Mouse (Mus musculus): ENCODE measurements at regions not wholly inside any gene's neighbourhood (a gene's known extent, or its start where the extent isn't known, plus 50 kb on each side); places are given as distances from the start of the nearest gene placed in this dataset.

DNA sequence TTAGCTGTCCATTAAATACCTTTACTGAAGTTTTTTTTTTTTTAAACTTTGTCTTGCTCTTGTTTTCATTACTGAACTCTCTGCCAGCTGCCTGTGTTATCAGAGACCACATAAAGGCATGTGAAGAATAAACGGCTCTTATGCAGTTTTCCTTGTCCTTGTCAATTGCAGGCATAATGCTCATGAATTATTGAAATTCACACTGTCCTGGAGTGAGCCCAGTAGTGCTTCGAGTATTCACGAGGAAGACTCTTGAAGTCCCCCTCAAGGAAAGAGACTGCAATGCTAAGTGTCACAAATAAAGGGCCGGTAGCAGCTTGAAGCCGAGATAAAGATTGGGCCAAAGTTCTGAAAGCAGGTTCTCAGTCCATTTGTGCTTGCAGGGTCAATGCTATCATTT lies 144.7 kb upstream of the Igfbp7 start:
- H3K9me3 ChIP-seq (ENCODE audit: low read length): no peaks in the 10 kb centered on the region
- no peak overlapping the region for H3K27ac ChIP-seq
- WGBS: 48% methylated on average over 5 of the region's 5 CpGs
- no peak for TF ChIP-seq CTCF (IDR thresholded peaks at IDR 0.05; ENCODE audit: low read depth)
- H3K36me3 ChIP-seq (ENCODE audit: insufficient read depth, low read length): no peaks in the 10 kb centered on the region
- no peak for ATAC-seq
- H3K9ac ChIP-seq (replicated peaks; ENCODE audit: low read length): no peak overlapping the region
- DNase-seq (ENCODE audit: low spot score): no peak
- H3K4me2 ChIP-seq (ENCODE audit: low read depth, low read length): no peak overlapping the region
- no peak overlapping the region for H3K4me3 ChIP-seq (ENCODE audit: low read length)
- no peaks in the 10 kb centered on the region for H3K27me3 ChIP-seq (ENCODE audit: insufficient read depth, low read length)
- H3K4me1 ChIP-seq (ENCODE audit: insufficient read depth, low read length): no peaks in the 10 kb centered on the region

DNA sequence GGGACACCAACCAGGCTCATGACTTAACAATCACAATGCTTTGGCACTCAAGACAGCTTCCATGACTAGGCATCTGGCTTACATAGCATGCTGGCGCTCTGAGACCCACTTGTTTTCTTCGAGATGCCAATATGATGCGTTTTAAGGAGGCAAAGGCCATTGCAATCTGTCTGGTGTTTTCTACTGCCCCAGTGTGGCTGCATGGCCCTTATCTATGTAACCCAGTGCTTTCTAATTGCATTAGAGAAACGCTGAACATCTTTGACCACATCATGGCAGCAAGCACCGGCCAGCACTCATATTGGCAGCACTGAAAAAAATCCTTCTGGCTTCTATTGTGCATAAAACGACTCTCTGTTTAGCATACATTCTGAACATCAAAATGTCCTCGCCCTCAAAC lies 144.2 kb upstream of the Igfbp7 start:
- ATAC-seq: no peak
- TF ChIP-seq CTCF (IDR thresholded peaks at IDR 0.05; ENCODE audit: low read depth): no peak
- H3K4me1 ChIP-seq (ENCODE audit: insufficient read depth, low read length): no peaks in the 10 kb centered on the region

DNA sequence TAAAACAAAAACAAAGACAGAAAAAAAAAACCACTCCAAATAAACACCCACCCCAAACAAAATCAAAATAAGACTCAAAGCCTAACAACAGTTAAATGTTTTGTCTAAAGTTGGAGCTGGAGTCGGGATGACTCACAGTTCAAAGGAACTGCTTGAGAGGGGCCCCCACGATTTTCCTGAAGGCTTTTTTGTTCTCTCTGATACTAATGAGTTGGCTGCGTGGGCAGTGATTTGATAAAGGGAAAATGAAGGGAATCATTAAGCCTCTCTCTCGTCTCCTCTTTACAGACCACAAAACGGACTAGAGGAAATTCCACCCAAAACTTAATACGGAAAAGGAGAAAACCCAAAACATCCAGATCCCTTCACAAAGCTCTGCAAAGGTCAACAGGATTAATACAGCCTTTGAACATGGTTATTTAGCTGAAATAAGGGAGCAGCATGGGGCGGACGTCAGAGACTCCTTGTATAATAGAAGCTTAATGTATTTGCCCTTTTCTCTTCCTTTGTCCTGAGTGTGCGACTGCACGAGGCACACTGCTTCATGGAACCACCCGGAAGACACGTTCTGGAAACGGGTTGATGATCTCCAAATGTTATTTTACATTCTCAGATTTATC lies 138.3 kb upstream of the Igfbp7 start:
- 19% methylated on average over 13 of the region's 13 CpGs for WGBS
- peaks cover 6% of the 10 kb centered on the region; the same call in 1 of the 2 replicates for H3K4me1 ChIP-seq (ENCODE audit: insufficient read depth, low read length)
- DNase-seq (ENCODE audit: low spot score): peak; percentile 5
- H3K27ac ChIP-seq: no peak overlapping the region; the same call in 1 of the 2 replicates
- H3K4me2 ChIP-seq (ENCODE audit: low read depth, low read length): no peak overlapping the region
- TF ChIP-seq CTCF (IDR thresholded peaks at IDR 0.05; ENCODE audit: low read depth): no peak
- H3K9me3 ChIP-seq (ENCODE audit: low read length): no peaks in the 10 kb centered on the region
- H3K36me3 ChIP-seq (ENCODE audit: insufficient read depth, low read length): no peaks in the 10 kb centered on the region
- no peak overlapping the region for H3K4me3 ChIP-seq (ENCODE audit: low read length)
- no peak for ATAC-seq
- no peak overlapping the region for H3K9ac ChIP-seq (replicated peaks; ENCODE audit: low read length)
- H3K27me3 ChIP-seq (ENCODE audit: insufficient read depth, low read length): no peaks in the 10 kb centered on the region

More for the DNA sequence above, 144.2 kb upstream of the Igfbp7 start:
- Histone ChIP-seq H3K9me3 (ENCODE audit: low read length) (no peaks in the 10 kb centered on the region), H3K36me3 (ENCODE audit: insufficient read depth, low read length) (no peaks in the 10 kb centered on the region), H3K27ac (no peak overlapping the region), H3K9ac (replicated peaks; ENCODE audit: low read length) (no peak overlapping the region), H3K27me3 (ENCODE audit: insufficient read depth, low read length) (no peaks in the 10 kb centered on the region), H3K4me3 (ENCODE audit: low read length) (no peak overlapping the region), H3K4me2 (ENCODE audit: low read depth, low read length) (no peak overlapping the region)
- DNase-seq (ENCODE audit: low spot score): no peak
- WGBS: 70% methylated on average over 7 of the region's 7 CpGs

DNA sequence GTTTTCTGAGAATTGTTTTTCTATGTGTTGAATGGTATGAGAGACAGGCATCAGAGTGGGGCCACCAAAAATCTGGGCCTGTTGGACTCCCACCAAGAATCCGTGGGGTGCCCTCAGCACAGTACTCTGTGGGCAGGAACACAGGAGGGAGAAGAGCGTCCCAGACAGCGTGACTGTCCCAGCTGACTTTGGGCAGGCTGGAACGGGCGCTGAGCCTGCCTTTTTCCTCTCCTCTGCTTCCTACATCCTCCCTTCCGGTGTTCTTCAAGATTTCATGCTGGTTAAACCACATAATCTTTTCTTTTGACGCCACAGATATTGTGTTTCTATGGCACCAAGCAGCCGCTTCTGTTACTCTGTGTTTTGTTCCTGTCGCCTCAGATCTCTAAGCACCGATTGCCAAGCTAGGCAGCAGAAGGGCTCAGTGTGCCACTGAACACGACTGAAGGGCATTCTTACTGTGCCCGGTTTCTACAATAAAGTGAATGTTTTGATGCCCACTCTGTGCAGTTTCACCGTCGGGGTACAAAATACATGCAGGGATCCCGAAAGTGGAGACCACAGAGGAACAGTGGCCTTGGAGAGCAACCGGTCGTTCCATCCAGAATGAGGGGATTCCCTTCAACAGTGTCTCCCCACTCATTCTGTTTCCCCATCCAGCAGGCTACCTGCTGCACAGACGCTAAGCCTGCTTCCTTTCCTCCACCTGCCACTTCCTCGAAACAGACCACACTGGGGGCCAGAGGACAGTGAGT lies 124.6 kb upstream of the Igfbp7 start:
- ATAC-seq (peak; percentile 68; the same call in 1 of the 2 replicates), DNase-seq (ENCODE audit: low spot score) (peak; percentile 36)
- Histone ChIP-seq H3K4me3 (ENCODE audit: low read length) (no peak overlapping the region; the same call in 1 of the 2 replicates), H3K27me3 (ENCODE audit: insufficient read depth, low read length) (no peaks in the 10 kb centered on the region), H3K4me2 (ENCODE audit: low read depth, low read length) (peak overlapping the region; percentile 40), H3K36me3 (ENCODE audit: insufficient read depth, low read length) (no peaks in the 10 kb centered on the region), H3K9me3 (ENCODE audit: low read length) (no peaks in the 10 kb centered on the region), H3K9ac (replicated peaks; ENCODE audit: low read length) (no peak overlapping the region), H3K27ac (peak overlapping the region; percentile 45; the same call in 1 of the 2 replicates), H3K4me1 (ENCODE audit: insufficient read depth, low read length) (no peaks in the 10 kb centered on the region)
- no peak for TF ChIP-seq CTCF (IDR thresholded peaks at IDR 0.05; ENCODE audit: low read depth)
- WGBS: 43% methylated on average over 19 of the region's 19 CpGs

DNA sequence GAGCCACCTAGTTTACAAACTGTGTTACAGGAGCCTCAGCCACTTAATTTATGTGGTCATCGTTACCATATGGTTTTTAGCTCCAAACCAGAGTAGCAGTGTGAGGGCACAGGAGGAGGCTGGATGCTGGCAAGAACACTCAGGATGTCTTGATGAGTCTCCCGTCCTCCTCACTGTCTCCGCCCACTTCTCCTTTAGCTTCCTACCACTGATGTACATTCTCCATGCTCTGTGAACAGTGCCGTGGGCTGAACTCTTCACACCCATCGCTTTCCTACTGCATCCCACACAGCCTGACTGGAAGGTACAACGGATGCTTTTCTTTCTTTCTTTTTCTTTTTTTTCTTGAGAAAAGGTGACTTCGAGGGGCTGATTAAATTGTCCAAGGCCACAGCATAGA lies 122.5 kb upstream of the Igfbp7 start:
- H3K4me2 ChIP-seq (ENCODE audit: low read depth, low read length): no peak overlapping the region
- H3K27me3 ChIP-seq (ENCODE audit: insufficient read depth, low read length): no peaks in the 10 kb centered on the region
- DNase-seq (ENCODE audit: low spot score) (no peak), ATAC-seq (no peak)
- no peak overlapping the region for H3K4me3 ChIP-seq (ENCODE audit: low read length)
- H3K27ac ChIP-seq: no peak overlapping the region
- WGBS: 86% methylated on average over 7 of the region's 7 CpGs
- no peaks in the 10 kb centered on the region for H3K9me3 ChIP-seq (ENCODE audit: low read length)
- H3K4me1 ChIP-seq (ENCODE audit: insufficient read depth, low read length): no peaks in the 10 kb centered on the region
- H3K9ac ChIP-seq (replicated peaks; ENCODE audit: low read length): no peak overlapping the region
- no peak for TF ChIP-seq CTCF (IDR thresholded peaks at IDR 0.05; ENCODE audit: low read depth)
- no peaks in the 10 kb centered on the region for H3K36me3 ChIP-seq (ENCODE audit: insufficient read depth, low read length)

DNA sequence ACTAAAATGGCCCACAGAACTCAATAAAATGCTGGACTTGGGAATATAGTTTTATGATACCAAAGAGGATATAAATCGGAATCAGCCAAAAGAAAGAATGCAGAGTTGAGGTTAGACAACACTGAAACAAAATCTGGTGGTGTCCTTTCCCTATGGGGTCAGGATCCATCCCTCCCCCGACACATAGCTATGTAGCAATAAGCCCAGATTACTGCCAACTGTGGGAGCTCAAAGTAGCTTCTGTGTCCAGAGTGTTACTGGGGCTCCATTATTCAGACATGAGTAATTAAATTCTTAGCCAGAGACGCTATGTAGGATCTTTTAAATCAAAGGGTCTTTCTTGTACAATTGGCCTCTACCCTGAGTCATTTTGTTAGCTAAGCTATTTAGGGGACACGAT lies 109.4 kb upstream of the Igfbp7 start:
- no peak overlapping the region for H3K4me2 ChIP-seq (ENCODE audit: low read depth, low read length)
- no peaks in the 10 kb centered on the region for H3K4me1 ChIP-seq (ENCODE audit: insufficient read depth, low read length)
- WGBS: 76% methylated on average over 4 of the region's 4 CpGs
- no peak overlapping the region for H3K4me3 ChIP-seq (ENCODE audit: low read length)
- H3K27ac ChIP-seq: no peak overlapping the region
- no peak for TF ChIP-seq CTCF (IDR thresholded peaks at IDR 0.05; ENCODE audit: low read depth)
- no peaks in the 10 kb centered on the region for H3K36me3 ChIP-seq (ENCODE audit: insufficient read depth, low read length)
- H3K27me3 ChIP-seq (ENCODE audit: insufficient read depth, low read length): no peaks in the 10 kb centered on the region
- no peak overlapping the region for H3K9ac ChIP-seq (replicated peaks; ENCODE audit: low read length)
- ATAC-seq (no peak), DNase-seq (ENCODE audit: low spot score) (no peak)
- H3K9me3 ChIP-seq (ENCODE audit: low read length): no peaks in the 10 kb centered on the region

DNA sequence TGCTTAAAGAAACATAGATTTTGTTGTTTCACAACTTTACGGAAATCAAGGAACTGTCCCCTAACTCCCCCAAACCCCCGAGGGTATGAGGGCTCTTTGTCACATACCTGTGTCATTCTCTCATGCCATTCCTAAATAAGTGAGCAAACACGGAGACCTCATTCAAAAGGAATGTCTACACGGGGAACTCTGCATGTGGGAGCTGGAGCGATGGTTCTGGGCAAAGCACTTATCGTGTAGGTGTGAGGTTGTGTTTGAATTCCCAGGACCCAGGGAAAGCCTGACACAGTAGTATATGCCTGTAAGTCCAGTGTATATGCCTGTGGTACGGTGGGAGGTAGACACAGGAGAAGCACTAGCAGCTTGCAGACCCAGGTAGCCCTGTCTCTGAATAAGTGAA lies 107.6 kb upstream of the Igfbp7 start:
- no peaks in the 10 kb centered on the region for H3K27me3 ChIP-seq (ENCODE audit: insufficient read depth, low read length)
- DNase-seq (ENCODE audit: low spot score): no peak
- no peak overlapping the region for H3K4me3 ChIP-seq (ENCODE audit: low read length)
- no peak for TF ChIP-seq CTCF (IDR thresholded peaks at IDR 0.05; ENCODE audit: low read depth)
- 89% methylated on average over 7 of the region's 7 CpGs for WGBS
- H3K9me3 ChIP-seq (ENCODE audit: low read length): no peaks in the 10 kb centered on the region
- no peak overlapping the region for H3K4me2 ChIP-seq (ENCODE audit: low read depth, low read length)
- H3K36me3 ChIP-seq (ENCODE audit: insufficient read depth, low read length): no peaks in the 10 kb centered on the region
- H3K9ac ChIP-seq (replicated peaks; ENCODE audit: low read length): no peak overlapping the region
- H3K4me1 ChIP-seq (ENCODE audit: insufficient read depth, low read length): no peaks in the 10 kb centered on the region
- H3K27ac ChIP-seq: no peak overlapping the region
- no peak for ATAC-seq

All from hindbrain, postnatal 0 days (tissue).